Mouse (Mus musculus) lung, embryonic 14.5 days (tissue): ENCODE results near the gene Emcn. TPM values are rescaled to one million over a fixed set of nuclear protein-coding genes. Genes with fewer than 3 reads are reported as not detected.

Experiments used
- ATAC-seq: fragments of 200-750 bp; cut with Nextera tagmentation; 2 replicates; pipeline ENCODE4 v1.8.0; 2017; ENCODE audit warnings: mild to moderate bottlenecking, moderate TSS enrichment, moderate library complexity; ENCODE audit not compliant: insufficient read depth
- DNase-seq: peaks from one replicate; pipeline ENCODE4 v3.0.0-alpha.2; 2015
- H3K27ac ChIP-seq: fragments of 300-500 bp; sonication (generic); 2 replicates; pipeline ENCODE4 v1.5.1; 2014; ENCODE audit warnings: low read depth, mild to moderate bottlenecking, moderate library complexity
- H3K27me3 ChIP-seq: fragments of 300-500 bp; sonication (generic); 2 replicates; pipeline ENCODE4 v1.6.1; 2014; ENCODE audit warnings: low read length, control low read depth; ENCODE audit not compliant: insufficient read depth
- H3K36me3 ChIP-seq: fragments of 300-500 bp; sonication (generic); 2 replicates; pipeline ENCODE4 v1.6.1; 2014; ENCODE audit warnings: control low read depth; ENCODE audit not compliant: insufficient read depth
- H3K4me1 ChIP-seq: fragments of 300-500 bp; sonication (generic); 2 replicates; pipeline ENCODE4 v1.6.1; 2014; ENCODE audit warnings: antibody characterized with exemption, control low read depth; ENCODE audit not compliant: insufficient read depth
- H3K4me2 ChIP-seq: fragments of 300-500 bp; sonication (generic); 2 replicates; pipeline ENCODE4 v1.6.1; 2014; ENCODE audit warnings: mild to moderate bottlenecking
- H3K4me3 ChIP-seq: fragments of 300-500 bp; sonication (generic); 2 replicates; pipeline ENCODE4 v1.5.1; 2014; ENCODE audit warnings: low read depth, low read length
- H3K9ac ChIP-seq: fragments of 300-500 bp; sonication (generic); 2 replicates; pipeline ENCODE4 v1.6.1; 2014
- H3K9me3 ChIP-seq: fragments of 300-500 bp; sonication (generic); 2 replicates; pipeline ENCODE4 v1.6.1; 2016; ENCODE audit warnings: low read depth, low read length, control low read depth
- CTCF ChIP-seq: IDR thresholded peaks from 2 replicates; pipeline ENCODE4 v1.5.1; 2016; ENCODE audit warnings: antibody characterized with exemption, low read depth
- WGBS: fragments of 180-500 bp; shearing (Covaris S2); extraction: QIAGEN DNeasy Blood & Tissue Kit; methylation state at CpG from one replicate; pipeline ENCODE4 v1.1.7; 2014; 5-methylcytosine and 5-hydroxymethylcytosine counted together
- polyA plus RNA-seq: library from polyadenylated mRNA; unstranded; fragments of >200 nt; fragmentation: Nextera tagmentation; extraction: Ambion mirVana; gene quantifications from 2 replicates; pipeline ENCODE4 v1.2.1, GENCODE M21; 2014

The Emcn gene
- polyA plus RNA-seq, result 68.9 and 72.5 TPM in 2 replicates

- TF ChIP-seq CTCF, result no peak
- peak within 1 kb of the TSS; percentile 63; the same call in 1 of the 2 replicates for H3K27ac ChIP-seq
- no peaks in the 10 kb centered on the region for H3K36me3 ChIP-seq
- peak within 1 kb of the TSS; percentile 34; the same call in 1 of the 2 replicates for H3K9ac ChIP-seq
- DNase-seq (peak; percentile 17), ATAC-seq (no peak)
- no peaks in the 10 kb centered on the region for H3K4me1 ChIP-seq
- no peaks in the 10 kb centered on the region for H3K9me3 ChIP-seq
- peak within 1 kb of the TSS; percentile 26 for H3K4me3 ChIP-seq
- H3K27me3 ChIP-seq, result no peaks in the 10 kb centered on the region
- H3K4me2 ChIP-seq, result peak within 1 kb of the TSS; percentile 43
- 46% methylated on average over 8 of the region's 8 CpGs for WGBS
These were observed at the start of gene Emcn for GRCm38 (mm10) chr3:137340938-137341337. Gene Emcn (plus strand): TSS chr3:137341067.

GRCm38 (mm10) chr3:137293174-137293591, 47.7 kb upstream of the Emcn start:
- peak overlapping the region; percentile 24; the same call in 1 of the 2 replicates for H3K27ac ChIP-seq
- H3K36me3 ChIP-seq, result no peaks in the 10 kb centered on the region
- ATAC-seq (peak; percentile 74), DNase-seq (peak; percentile 58)
- no peaks in the 10 kb centered on the region for H3K4me1 ChIP-seq
- H3K27me3 ChIP-seq, result no peaks in the 10 kb centered on the region
- H3K4me3 ChIP-seq, result no peak overlapping the region
- no peaks in the 10 kb centered on the region for H3K9me3 ChIP-seq
- no peak overlapping the region for H3K9ac ChIP-seq
- WGBS, result 29% methylated on average over 6 of the region's 6 CpGs
- no peak for TF ChIP-seq CTCF
- H3K4me2 ChIP-seq, result peak overlapping the region; percentile 4; the same call in 1 of the 2 replicates

- DNase-seq (no peak), ATAC-seq (no peak)
- Histone ChIP-seq H3K9ac (no peak overlapping the region), H3K4me2 (no peak overlapping the region), H3K27ac (no peak overlapping the region), H3K4me1 (no peaks in the 10 kb centered on the region), H3K9me3 (no peaks in the 10 kb centered on the region), H3K36me3 (no peaks in the 10 kb centered on the region), H3K4me3 (no peak overlapping the region), H3K27me3 (no peaks in the 10 kb centered on the region)
- no peak for TF ChIP-seq CTCF
- WGBS, result 55% methylated on average over 2 of the region's 2 CpGs
These were observed 42.6 kb upstream of the Emcn start for GRCm38 (mm10) chr3:137298230-137298629.

- no peak for TF ChIP-seq CTCF
- Histone ChIP-seq H3K9me3 (no peaks in the 10 kb centered on the region), H3K27me3 (no peaks in the 10 kb centered on the region), H3K4me2 (no peak overlapping the region), H3K4me1 (no peaks in the 10 kb centered on the region), H3K4me3 (no peak overlapping the region), H3K9ac (no peak overlapping the region), H3K36me3 (no peaks in the 10 kb centered on the region), H3K27ac (no peak overlapping the region)
- 72% methylated on average over 3 of the region's 3 CpGs for WGBS
- DNase-seq (no peak), ATAC-seq (no peak)
These were observed 40.7 kb upstream of the Emcn start for GRCm38 (mm10) chr3:137300210-137300609.

- Histone ChIP-seq H3K27me3 (no peaks in the 10 kb centered on the region), H3K27ac (no peak overlapping the region), H3K36me3 (no peaks in the 10 kb centered on the region), H3K4me1 (no peaks in the 10 kb centered on the region), H3K9me3 (no peaks in the 10 kb centered on the region), H3K9ac (no peak overlapping the region), H3K4me2 (no peak overlapping the region), H3K4me3 (no peak overlapping the region)
- TF ChIP-seq CTCF, result no peak
- ATAC-seq (no peak), DNase-seq (no peak)
These were observed 39.7 kb upstream of the Emcn start for GRCm38 (mm10) chr3:137301195-137301594.

- no peaks in the 10 kb centered on the region for H3K36me3 ChIP-seq
- 56% methylated on average over 4 of the region's 4 CpGs for WGBS
- no peaks in the 10 kb centered on the region for H3K9me3 ChIP-seq
- H3K4me1 ChIP-seq, result no peaks in the 10 kb centered on the region
- no peak overlapping the region for H3K4me2 ChIP-seq
- no peaks in the 10 kb centered on the region for H3K27me3 ChIP-seq
- no peak for ATAC-seq
- H3K9ac ChIP-seq, result no peak overlapping the region
- DNase-seq, result no peak
- H3K4me3 ChIP-seq, result no peak overlapping the region
- TF ChIP-seq CTCF, result no peak
- H3K27ac ChIP-seq, result no peak overlapping the region
These were observed 38.1 kb upstream of the Emcn start for GRCm38 (mm10) chr3:137302804-137303203.

GRCm38 (mm10) chr3:137309959-137310358, 30.9 kb upstream of the Emcn start:
- DNase-seq, result no peak
- no peak for TF ChIP-seq CTCF
- ATAC-seq, result no peak
- Histone ChIP-seq H3K36me3 (no peaks in the 10 kb centered on the region), H3K9ac (no peak overlapping the region), H3K4me2 (no peak overlapping the region), H3K4me3 (no peak overlapping the region), H3K9me3 (no peaks in the 10 kb centered on the region), H3K4me1 (no peaks in the 10 kb centered on the region), H3K27ac (no peak overlapping the region), H3K27me3 (no peaks in the 10 kb centered on the region)

GRCm38 (mm10) chr3:137312540-137312939, 28.3 kb upstream of the Emcn start:
- no peaks in the 10 kb centered on the region for H3K9me3 ChIP-seq
- no peaks in the 10 kb centered on the region for H3K4me1 ChIP-seq
- no peaks in the 10 kb centered on the region for H3K36me3 ChIP-seq
- no peak overlapping the region for H3K4me3 ChIP-seq
- H3K27me3 ChIP-seq, result no peaks in the 10 kb centered on the region
- no peak overlapping the region for H3K27ac ChIP-seq
- no peak for TF ChIP-seq CTCF
- no peak overlapping the region for H3K4me2 ChIP-seq
- ATAC-seq, result no peak
- WGBS, result 70% methylated on average over 3 of the region's 3 CpGs
- no peak overlapping the region for H3K9ac ChIP-seq
- DNase-seq, result no peak
